Mouse (Mus musculus) c-Kit-negative CD71-positive TER-119-positive erythroid progenitor cells, embryonic 14.5 days (primary cell): Measurements from ENCODE around the gene Akr1c14.
"Not testable (repeated sequence)": the region's sequence is repeated elsewhere in the genome, so short reads cannot be mapped to it uniquely, and the experiment has no call there.

ENCODE experiments used
- DNase-seq: peaks from one replicate; pipeline ENCODE4 v3.0.0-alpha.2; 2013; ENCODE audit warnings: low read depth, low spot score

Akr1c14 gene

GRCm38 (mm10) chr13:4119181-4119904 is 70.5 kb downstream of the Akr1c14 start:
- DNase-seq = no peak

- no peak for DNase-seq
These were observed 74.3 kb downstream of the Akr1c14 start for GRCm38 (mm10) chr13:4123146-4123545.

GRCm38 (mm10) chr13:4124471-4124870 is 75.7 kb downstream of the Akr1c14 start:
- DNase-seq = not testable (repeated sequence)

- DNase-seq = not testable (repeated sequence)
These were observed 77.0 kb downstream of the Akr1c14 start for GRCm38 (mm10) chr13:4125846-4126245.

GRCm38 (mm10) chr13:4129100-4129499 is 80.3 kb downstream of the Akr1c14 start:
- no peak for DNase-seq

GRCm38 (mm10) chr13:4131317-4131716 is 82.5 kb downstream of the Akr1c14 start:
- no peak for DNase-seq

GRCm38 (mm10) chr13:4131721-4132120 is 82.9 kb downstream of the Akr1c14 start:
- no peak for DNase-seq

GRCm38 (mm10) chr13:4133070-4133469 is 84.3 kb downstream of the Akr1c14 start:
- no peak for DNase-seq
